Mouse (Mus musculus): ENCODE data around the gene P4ha1.
"Not testable (repeated sequence)": the region's sequence is repeated elsewhere in the genome, so short reads cannot be mapped to it uniquely, and the experiment has no call there.

The P4ha1 gene

GRCm38 (mm10) chr10:59369426-59369825 is 46.3 kb downstream of the P4ha1 start:
- DNase-seq (ENCODE audit: low read depth), result no peak

- no peak for DNase-seq (ENCODE audit: low read depth)
Measured at GRCm38 (mm10) chr10:59377906-59378305, 54.8 kb downstream of the P4ha1 start.

- DNase-seq (ENCODE audit: low read depth), result peak; percentile 26
Measured at GRCm38 (mm10) chr10:59378728-59379127, 55.6 kb downstream of the P4ha1 start.

- peak; percentile 72 for DNase-seq (ENCODE audit: low read depth)
Measured at GRCm38 (mm10) chr10:59379927-59380326, 56.8 kb downstream of the P4ha1 start.

- peak; percentile 73 for DNase-seq (ENCODE audit: low read depth)
Measured at GRCm38 (mm10) chr10:59380411-59380821, 57.3 kb downstream of the P4ha1 start.

- DNase-seq (ENCODE audit: low read depth), result peak; percentile 35
Measured at GRCm38 (mm10) chr10:59381563-59381962, 58.5 kb downstream of the P4ha1 start.

- DNase-seq (ENCODE audit: low read depth), result no peak
Measured at GRCm38 (mm10) chr10:59386951-59387350, 63.9 kb downstream of the P4ha1 start.

- no peak for DNase-seq (ENCODE audit: low read depth)
Measured at GRCm38 (mm10) chr10:59389652-59390051, 66.6 kb downstream of the P4ha1 start.

GRCm38 (mm10) chr10:59391907-59392306 is 68.8 kb downstream of the P4ha1 start:
- peak; percentile 66 for DNase-seq (ENCODE audit: low read depth)

GRCm38 (mm10) chr10:59395461-59395860 is 72.4 kb downstream of the P4ha1 start, which contains the start of gene Gm10273:
TSS of gene Gm10273 (plus strand) at chr10:59395632.
- not testable (repeated sequence) for DNase-seq (ENCODE audit: low read depth)

- no peak for DNase-seq (ENCODE audit: low read depth)
Measured at GRCm38 (mm10) chr10:59402899-59403792, 80.0 kb downstream of the P4ha1 start, which contains the start of gene Pla2g12b. TSS of gene Pla2g12b (plus strand) at chr10:59403660.

GRCm38 (mm10) chr10:59403793-59404149 is 80.7 kb downstream of the P4ha1 start:
- DNase-seq (ENCODE audit: low read depth), result no peak

- DNase-seq (ENCODE audit: low read depth), result no peak
Measured at GRCm38 (mm10) chr10:59408499-59408898, 85.4 kb downstream of the P4ha1 start.

- DNase-seq (ENCODE audit: low read depth), result no peak
Measured at GRCm38 (mm10) chr10:59410264-59410663, 87.2 kb downstream of the P4ha1 start.

- DNase-seq (ENCODE audit: low read depth), result no peak
Measured at GRCm38 (mm10) chr10:59413711-59414110, 90.6 kb downstream of the P4ha1 start.

- DNase-seq (ENCODE audit: low read depth), result no peak
Measured at GRCm38 (mm10) chr10:59416623-59417022, 93.5 kb downstream of the P4ha1 start.

GRCm38 (mm10) chr10:59419516-59419915 is 96.4 kb downstream of the P4ha1 start:
- no peak for DNase-seq (ENCODE audit: low read depth)

Data from naive thymus-derived CD4-positive, alpha-beta T cell, adult 2 months (primary cell).